Mouse (Mus musculus) liver, postnatal 0 days (tissue): ENCODE data around the gene Qdpr. TPM values are rescaled to one million over a fixed set of nuclear protein-coding genes. Genes with fewer than 3 reads are reported as not detected.
A peak's percentile ranks its signal among the peaks of the same experiment; 100 is the strongest.

ENCODE experiments used
- ATAC-seq: fragments of 200-750 bp; cut with Nextera tagmentation; 2 replicates; pipeline ENCODE4 v1.8.0; 2017; ENCODE audit warnings: mild to moderate bottlenecking, moderate library complexity
- DNase-seq: peaks from one replicate; pipeline ENCODE4 v3.0.0-alpha.2; 2016
- H3K27ac ChIP-seq: fragments of 300-500 bp; sonication (generic); 2 replicates; pipeline ENCODE4 v1.5.1; 2014; ENCODE audit warnings: antibody characterized with exemption, moderate library complexity, mild to moderate bottlenecking, low read depth
- H3K27me3 ChIP-seq: fragments of 300-500 bp; sonication (generic); 2 replicates; pipeline ENCODE4 v1.6.1; 2014; ENCODE audit warnings: low read length, control low read depth, mixed read lengths; ENCODE audit not compliant: insufficient read depth
- H3K36me3 ChIP-seq: fragments of 300-500 bp; sonication (generic); replicated peaks from 2 replicates; pipeline ENCODE4 v1.6.1; 2014; ENCODE audit warnings: mild to moderate bottlenecking, control low read depth, low read length, moderate library complexity, mixed read lengths; ENCODE audit not compliant: insufficient read depth
- H3K4me1 ChIP-seq: fragments of 300-500 bp; sonication (generic); 2 replicates; pipeline ENCODE4 v1.6.1; 2014; ENCODE audit warnings: antibody characterized with exemption, mild to moderate bottlenecking, control low read depth; ENCODE audit not compliant: insufficient read depth
- H3K4me2 ChIP-seq: fragments of 300-500 bp; sonication (generic); 2 replicates; pipeline ENCODE4 v1.6.1; 2014; ENCODE audit warnings: low read depth, mild to moderate bottlenecking, low read length, moderate library complexity, mixed read lengths
- H3K4me3 ChIP-seq: fragments of 300-500 bp; sonication (generic); 2 replicates; pipeline ENCODE4 v1.5.1; 2014; ENCODE audit warnings: low read depth, low read length
- H3K9ac ChIP-seq: fragments of 300-500 bp; sonication (generic); replicated peaks from 2 replicates; pipeline ENCODE4 v1.6.1; 2014; ENCODE audit warnings: mild to moderate bottlenecking, moderate library complexity
- H3K9me3 ChIP-seq: fragments of 300-500 bp; sonication (generic); 2 replicates; pipeline ENCODE4 v1.6.1; 2016; ENCODE audit warnings: mild to moderate bottlenecking, control low read depth, low read length, mixed read lengths
- CTCF ChIP-seq: sonication (generic); IDR thresholded peaks from 2 replicates; pipeline ENCODE4 v1.5.1; 2016; ENCODE audit warnings: antibody characterized with exemption, low read depth
- EP300 ChIP-seq: IDR thresholded peaks from 2 replicates; pipeline ENCODE4 v1.6.1; 2016; ENCODE audit warnings: antibody characterized with exemption, low read depth, mild to moderate bottlenecking
- WGBS: fragments of 180-500 bp; shearing (Covaris S2); extraction: QIAGEN DNeasy Blood & Tissue Kit; methylation state at CpG from one replicate; pipeline ENCODE4 v1.1.7; 2014; ENCODE audit not compliant: insufficient replicate concordance; 5-methylcytosine and 5-hydroxymethylcytosine counted together
- polyA plus RNA-seq: library from polyadenylated mRNA; unstranded; fragments of >200 nt; fragmentation: Nextera tagmentation; extraction: Ambion mirVana; gene quantifications from 2 replicates; pipeline ENCODE4 v1.2.1, GENCODE M21; 2015

The Qdpr gene
- 202 and 206 TPM in 2 replicates for polyA plus RNA-seq

DNA sequence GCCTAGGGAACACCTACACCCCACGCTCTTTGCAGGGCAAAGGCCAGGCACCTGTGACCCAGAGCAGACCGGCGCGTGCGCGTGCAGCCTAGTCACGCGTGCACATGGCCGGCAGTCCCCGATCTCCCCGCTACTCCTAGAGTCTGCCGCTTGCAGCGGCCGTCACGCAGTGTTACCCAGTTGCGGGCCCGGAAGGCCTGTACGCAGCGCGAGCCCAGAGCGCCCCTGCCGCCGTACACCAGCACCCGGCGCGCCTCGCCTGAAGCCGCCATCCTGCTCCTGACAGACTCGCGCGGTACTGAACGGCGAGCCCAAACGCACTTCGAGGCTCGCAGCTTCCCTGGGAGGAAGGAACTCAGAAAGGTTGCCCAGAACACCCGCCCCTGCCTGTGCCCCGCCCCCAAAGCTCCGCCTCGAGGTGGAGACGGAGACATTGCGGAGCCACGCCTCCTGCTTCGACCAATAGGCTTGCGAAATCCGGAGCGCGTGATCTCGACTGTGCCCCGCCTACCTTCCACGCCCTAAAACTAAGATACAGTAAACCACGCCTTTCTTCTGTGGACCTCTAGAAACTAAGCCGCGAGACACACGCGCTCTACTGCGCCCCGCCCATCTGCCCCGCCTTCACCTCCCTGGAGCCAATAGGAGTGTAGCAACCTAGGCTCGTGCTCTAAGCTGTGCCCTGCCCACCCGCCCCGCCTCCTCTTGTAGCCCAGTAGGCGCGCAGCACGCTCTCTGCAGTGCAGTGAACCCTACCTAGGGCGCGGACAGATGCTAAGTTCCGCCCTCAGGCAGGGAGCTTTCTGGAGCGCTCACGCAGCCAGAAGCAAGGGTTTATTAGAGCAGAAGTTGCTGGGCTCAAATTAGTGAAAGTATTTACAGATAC, at the start of gene Qdpr:
Gene Qdpr (minus strand): TSS at position 406 of the 886 bp plus-strand sequence.
- Histone ChIP-seq H3K4me2 (peak within 1 kb of the TSS; percentile 88), H3K27me3 (no peaks in the 10 kb centered on the region), H3K4me3 (peak within 1 kb of the TSS; percentile 69), H3K36me3 (no peaks in the 10 kb centered on the region), H3K9me3 (no peaks in the 10 kb centered on the region), H3K27ac (peak within 1 kb of the TSS; percentile 98), H3K4me1 (peaks cover 10% of the 10 kb centered on the region), H3K9ac (peak within 1 kb of the TSS; percentile 79)
- DNase-seq (peak; percentile 100), ATAC-seq (peak; percentile 97)
- peak; percentile 19 for TF ChIP-seq EP300
- TF ChIP-seq CTCF = peak; percentile 13; the same call in 1 of the 2 replicates
- WGBS = under 1% methylated on average over 70 of the region's 70 CpGs

DNA sequence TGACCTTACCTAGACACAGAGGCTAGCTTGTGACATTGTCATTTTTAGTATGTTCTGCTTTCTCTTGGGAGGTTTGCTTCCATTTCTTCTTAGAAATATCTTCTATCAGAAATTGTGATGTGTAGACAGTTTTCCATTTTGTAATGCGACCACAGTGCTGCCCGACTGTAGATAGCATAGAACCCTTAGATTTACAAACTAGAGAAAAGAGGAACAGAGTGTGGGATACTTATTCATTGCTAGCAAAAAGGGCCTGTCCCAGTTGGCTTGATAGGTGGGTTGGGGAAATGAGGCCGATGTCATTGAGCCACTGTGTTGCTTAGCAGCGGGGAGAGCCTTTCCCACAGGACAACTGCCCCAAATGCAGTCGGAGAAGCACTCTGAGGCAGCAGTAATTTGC, 47.5 kb upstream of the Qdpr start:
- Histone ChIP-seq H3K9ac (no peak overlapping the region), H3K9me3 (no peaks in the 10 kb centered on the region), H3K4me3 (no peak overlapping the region), H3K4me2 (no peak overlapping the region), H3K27me3 (no peaks in the 10 kb centered on the region), H3K4me1 (peaks cover 14% of the 10 kb centered on the region), H3K36me3 (peaks cover 21% of the 10 kb centered on the region), H3K27ac (no peak overlapping the region)
- DNase-seq (no peak), ATAC-seq (no peak)
- WGBS = 89% methylated on average over 5 of the region's 5 CpGs
- TF ChIP-seq EP300 (no peak), CTCF (no peak)

DNA sequence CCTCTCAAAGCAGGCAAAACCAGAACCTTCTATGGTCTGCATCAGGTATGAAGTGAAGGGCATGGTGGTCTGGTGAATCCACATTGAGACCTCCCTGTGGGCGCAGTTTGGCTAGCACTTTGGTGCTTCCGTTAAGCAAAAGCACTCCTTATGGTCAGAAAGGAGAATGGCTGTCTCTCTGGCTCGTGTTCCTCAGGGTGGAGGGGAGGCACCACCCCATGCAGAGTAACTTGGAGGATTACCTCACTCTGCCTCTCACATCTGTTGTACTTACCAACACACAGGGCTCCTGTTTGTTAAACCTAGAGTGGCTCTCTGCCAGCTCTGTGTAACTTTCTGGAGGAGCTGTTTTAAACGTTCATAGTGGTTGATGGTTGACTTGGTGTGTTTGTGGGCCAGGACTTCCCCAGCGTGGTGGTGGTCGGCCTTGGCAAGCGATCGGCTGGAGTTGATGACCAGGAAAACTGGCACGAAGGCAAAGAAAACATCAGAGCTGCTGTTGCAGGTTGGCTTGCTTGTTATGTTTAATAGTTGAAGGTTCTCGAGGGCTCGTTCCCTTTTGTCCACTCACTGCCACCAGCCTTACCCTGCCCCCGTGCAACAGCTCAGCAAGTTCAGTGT, 47.0 kb upstream of the Qdpr start:
- no peak overlapping the region for H3K4me3 ChIP-seq
- H3K27me3 ChIP-seq = no peaks in the 10 kb centered on the region
- WGBS = 73% methylated on average over 12 of the region's 12 CpGs
- H3K27ac ChIP-seq = peak overlapping the region; percentile 22; the same call in 1 of the 2 replicates
- TF ChIP-seq CTCF = no peak
- no peak for TF ChIP-seq EP300
- ATAC-seq (no peak), DNase-seq (no peak)
- H3K9me3 ChIP-seq = no peaks in the 10 kb centered on the region
- no peak overlapping the region for H3K9ac ChIP-seq
- peaks cover 18% of the 10 kb centered on the region for H3K36me3 ChIP-seq
- peaks cover 14% of the 10 kb centered on the region for H3K4me1 ChIP-seq
- no peak overlapping the region for H3K4me2 ChIP-seq

DNA sequence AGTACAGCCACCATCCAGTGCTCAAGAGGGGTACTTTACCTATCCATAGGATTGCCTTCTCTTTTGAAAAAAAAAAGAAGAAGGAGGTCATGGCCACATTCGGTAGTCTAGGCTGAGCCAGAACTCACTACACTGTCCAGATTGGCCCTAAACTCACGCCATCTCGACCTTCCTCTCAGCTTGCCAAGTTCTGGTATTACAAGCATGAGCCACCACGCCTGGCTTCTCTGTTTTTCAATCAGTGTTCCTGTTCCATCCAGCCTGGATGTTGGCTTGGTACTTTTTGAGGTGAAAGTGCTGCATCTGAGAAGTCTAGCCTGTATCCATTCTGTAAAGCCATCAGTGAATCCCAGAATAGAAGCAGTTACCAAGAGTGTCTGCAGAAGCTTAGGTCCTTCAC, 46.4 kb upstream of the Qdpr start:
- peaks cover 14% of the 10 kb centered on the region for H3K4me1 ChIP-seq
- H3K4me2 ChIP-seq = no peak overlapping the region
- no peaks in the 10 kb centered on the region for H3K9me3 ChIP-seq
- WGBS = 78% methylated on average over 4 of the region's 4 CpGs
- DNase-seq (no peak), ATAC-seq (no peak)
- no peaks in the 10 kb centered on the region for H3K27me3 ChIP-seq
- no peak for TF ChIP-seq EP300
- TF ChIP-seq CTCF = no peak
- no peak overlapping the region for H3K9ac ChIP-seq
- no peak overlapping the region for H3K4me3 ChIP-seq
- peak overlapping the region; percentile 22; the same call in 1 of the 2 replicates for H3K27ac ChIP-seq
- peaks cover 14% of the 10 kb centered on the region for H3K36me3 ChIP-seq

DNA sequence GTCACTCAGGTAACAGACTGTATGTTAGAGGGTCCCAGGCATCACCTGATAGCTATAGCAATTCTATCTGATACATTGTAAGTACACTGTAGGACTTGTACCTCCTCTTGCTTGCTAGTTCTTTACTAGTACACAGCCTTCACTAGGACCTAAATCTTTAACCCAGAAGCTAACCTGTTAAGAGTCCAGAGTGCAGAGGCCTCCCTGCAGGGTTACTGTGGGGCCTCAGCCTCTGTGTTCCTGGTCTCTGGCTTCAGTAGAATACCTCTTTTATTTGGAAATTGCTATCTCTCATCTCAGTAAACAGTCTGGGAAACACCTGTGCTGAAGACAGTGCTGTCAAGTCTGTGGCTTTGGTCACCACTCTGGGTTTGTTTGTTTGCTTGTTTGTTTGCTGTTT, 46.0 kb upstream of the Qdpr start:
- TF ChIP-seq CTCF (no peak), EP300 (no peak)
- Histone ChIP-seq H3K4me3 (no peak overlapping the region), H3K36me3 (peaks cover 14% of the 10 kb centered on the region), H3K4me2 (no peak overlapping the region), H3K4me1 (peaks cover 14% of the 10 kb centered on the region), H3K9me3 (no peaks in the 10 kb centered on the region), H3K9ac (no peak overlapping the region), H3K27ac (no peak overlapping the region), H3K27me3 (no peaks in the 10 kb centered on the region)
- no peak for ATAC-seq
- no peak for DNase-seq

DNA sequence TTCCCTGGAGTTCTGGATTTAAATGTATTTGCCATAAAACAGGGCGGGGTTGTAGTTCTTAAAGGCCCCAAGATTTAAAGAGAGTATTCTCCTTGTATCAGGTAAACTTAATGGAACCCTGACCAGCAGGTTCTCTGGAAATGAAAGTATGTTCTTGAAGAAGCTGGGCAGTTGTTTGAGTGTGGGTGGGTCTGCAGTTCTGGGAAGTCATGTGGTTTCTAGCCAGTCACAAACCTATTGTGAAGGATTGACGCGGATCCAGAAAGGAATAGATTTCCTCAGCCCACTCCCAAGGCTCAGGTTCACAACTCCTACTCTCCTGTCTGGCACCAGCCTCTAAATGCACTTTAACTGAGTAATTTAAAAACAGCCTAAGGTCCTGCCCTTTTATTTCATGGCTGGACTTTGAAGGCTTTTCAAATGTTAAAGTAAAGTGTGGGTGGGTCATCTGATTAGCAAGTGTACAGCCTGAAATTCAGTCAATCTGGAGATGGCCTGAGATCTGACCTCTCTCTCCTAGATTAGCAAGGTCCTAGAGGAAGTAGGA, 45.5 kb upstream of the Qdpr start:
- Histone ChIP-seq H3K27ac (no peak overlapping the region), H3K4me2 (0 out of 2 replicates have a peak overlapping the region, but pooled peaks have one; percentile 2), H3K4me3 (no peak overlapping the region), H3K9ac (no peak overlapping the region), H3K9me3 (no peaks in the 10 kb centered on the region), H3K36me3 (peaks cover 10% of the 10 kb centered on the region), H3K4me1 (peaks cover 14% of the 10 kb centered on the region), H3K27me3 (no peaks in the 10 kb centered on the region)
- TF ChIP-seq EP300 (no peak), CTCF (no peak)
- WGBS = 77% methylated on average over 3 of the region's 3 CpGs
- ATAC-seq (no peak), DNase-seq (no peak)
